ENCODE assay signal across 13 mouse cellular contexts in genomic region chr15:82888466-82888865, GRCm38 (mm10).
DNase-seq lines count a peak whose midpoint lies in the region; ATAC-seq lines count a peak whose summit lies in the region.
"Had no signal": no experiment of that assay in that cellular context is flagged by ENCODE, and none has a peak within 500 bp of the region (broad histone marks: within the 10 kb centered on the region; RNA-seq: fewer than 3 reads in every experiment).

No protein-coding gene starts in this region.

- WGBS in kidney, embryonic 16.5 days, result 72% methylated on average over 2 of the region's 2 CpGs
- WGBS in limb, embryonic 10.5 days, result 92% methylated on average over 2 of the region's 2 CpGs

- ATAC-seq in kidney, embryonic 16.5 days (ENCODE audit: low FRiP score, low TSS enrichment), result no peak
- peak; percentile 77 for ATAC-seq in CD4-positive, CD25-positive, alpha-beta regulatory T cell, adult 4 months
- ATAC-seq in granulocyte monocyte progenitor cell, adult 5-6 weeks (replicated peaks; ENCODE audit: poor library complexity, severe bottlenecking), result peak; percentile 94
- ATAC-seq: forebrain, postnatal 0 days; hindbrain, postnatal 0 days had no signal

- no peak overlapping the region for H3K4me3 ChIP-seq in kidney, embryonic 16.5 days (ENCODE audit: low read length)
- peak overlapping the region; percentile 88 for H3K4me3 ChIP-seq in megakaryocyte, embryonic 14.5 days (replicated peaks)
- no peak overlapping the region for H3K4me3 ChIP-seq in limb, embryonic 10.5 days
- H3K4me3 ChIP-seq: limb, embryonic 15.5 days had no signal

- no peak for DNase-seq in kidney, adult 11 months
- no peak for DNase-seq in frontal cortex, postnatal 10 days (ENCODE audit: low spot score in 2 of 2)
- no peak for DNase-seq in limb, embryonic 10.5 days (ENCODE audit: low spot score)
- DNase-seq in cerebellum, adult 9-10 months, result no peak
- DNase-seq: forebrain, postnatal 0 days; gastrocnemius, postnatal 25 days; kidney, adult 9 months had no signal

- H3K27ac ChIP-seq in kidney, embryonic 16.5 days (ENCODE audit: low read length), result peak overlapping the region; percentile 29; the same call in 1 of the 2 replicates
- no peak overlapping the region for H3K27ac ChIP-seq in limb, embryonic 10.5 days
- H3K27ac ChIP-seq: hindbrain, postnatal 0 days; limb, embryonic 15.5 days had no signal

- H3K36me3 ChIP-seq in kidney, embryonic 16.5 days (ENCODE audit: insufficient read depth, low read length), result no peaks in the 10 kb centered on the region
- H3K36me3 ChIP-seq in megakaryocyte, embryonic 14.5 days (replicated peaks; ENCODE audit: low read length), result peaks cover 4% of the 10 kb centered on the region
- H3K36me3 ChIP-seq in limb, embryonic 10.5 days, result peaks cover 5% of the 10 kb centered on the region; the same call in 1 of the 2 replicates
- H3K36me3 ChIP-seq: limb, embryonic 15.5 days had no signal

- H3K9me3 ChIP-seq in kidney, embryonic 16.5 days (ENCODE audit: low read length), result no peaks in the 10 kb centered on the region
- no peaks in the 10 kb centered on the region for H3K9me3 ChIP-seq in megakaryocyte, embryonic 14.5 days
- H3K9me3 ChIP-seq in limb, embryonic 10.5 days (replicated peaks), result no peaks in the 10 kb centered on the region
- H3K9me3 ChIP-seq: limb, embryonic 15.5 days had no signal

- no peak overlapping the region for H3K9ac ChIP-seq in kidney, embryonic 16.5 days (replicated peaks; ENCODE audit: low read length)
- H3K9ac ChIP-seq: forebrain, postnatal 0 days; limb, embryonic 15.5 days had no signal

- no peaks in the 10 kb centered on the region for H3K4me1 ChIP-seq in kidney, embryonic 16.5 days (ENCODE audit: insufficient read depth, low read length)
- H3K4me1 ChIP-seq in megakaryocyte, embryonic 14.5 days, result peaks cover 66% of the 10 kb centered on the region
- H3K4me1 ChIP-seq in limb, embryonic 10.5 days, result no peaks in the 10 kb centered on the region
- H3K4me1 ChIP-seq: limb, embryonic 15.5 days had no signal

- H3K27me3 ChIP-seq in kidney, embryonic 16.5 days (ENCODE audit: insufficient read depth, low read length), result no peaks in the 10 kb centered on the region
- H3K27me3 ChIP-seq in megakaryocyte, embryonic 14.5 days (replicated peaks), result no peaks in the 10 kb centered on the region
- H3K27me3 ChIP-seq in limb, embryonic 10.5 days (ENCODE audit: low read depth, poor library complexity, severe bottlenecking), result no peaks in the 10 kb centered on the region
- H3K27me3 ChIP-seq: limb, embryonic 15.5 days had no signal

- H3K4me2 ChIP-seq in kidney, embryonic 16.5 days (replicated peaks; ENCODE audit: low read depth, low read length), result no peak overlapping the region
- H3K4me2 ChIP-seq: limb, embryonic 15.5 days had no signal
